Mouse (Mus musculus) granulocyte monocyte progenitor cell, adult 5-6 weeks (primary cell): Measurements from ENCODE around the gene Dph1. TPM values are rescaled to one million over a fixed set of nuclear protein-coding genes. Genes with fewer than 3 reads are reported as not detected.

Source experiments
- ATAC-seq: replicated peaks from 2 replicates; pipeline ENCODE4 v1.8.0; 2016; ENCODE audit warnings: mild to moderate bottlenecking, moderate TSS enrichment, inconsistent platforms; ENCODE audit not compliant: poor library complexity, severe bottlenecking
- total RNA-seq, 2 experiments: library from RNA; stranded (forward) in 1 of 2; stranded (reverse) in 1 of 2; fragments of 200-712, 200-1000 nt in 1 of 2; fragments of >200 nt in 1 of 2; fragmentation: Nextera tagmentation in 1 of 2; gene quantifications; 2 replicates each; pipeline ENCODE4 v1.2.3; 2014 to 2017

Gene Dph1
- total RNA-seq, 2 experiments from 2014 or later = 7.6 to 10.6 TPM

DNA sequence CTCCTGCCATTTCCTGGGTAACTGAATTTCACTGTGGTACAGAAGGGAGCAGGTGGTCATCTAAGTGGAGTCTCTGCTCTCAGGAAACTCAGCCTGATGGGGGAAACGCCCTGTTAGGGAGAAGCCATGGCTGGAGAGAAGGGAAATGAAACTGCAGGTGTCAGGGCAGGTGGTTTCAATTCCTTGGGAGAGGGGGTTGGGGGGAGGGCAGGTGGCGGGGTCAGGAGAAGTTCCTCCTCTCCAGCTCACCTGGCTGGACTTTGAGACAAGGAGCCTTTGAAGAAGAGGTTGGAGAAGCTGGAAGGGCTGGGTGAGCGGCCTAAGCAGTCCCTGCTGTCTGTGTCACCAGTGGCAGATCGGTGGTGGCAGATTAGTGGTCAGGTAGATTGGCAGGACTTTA, 15.3 kb upstream of the Dph1 start:
- no peak for ATAC-seq

DNA sequence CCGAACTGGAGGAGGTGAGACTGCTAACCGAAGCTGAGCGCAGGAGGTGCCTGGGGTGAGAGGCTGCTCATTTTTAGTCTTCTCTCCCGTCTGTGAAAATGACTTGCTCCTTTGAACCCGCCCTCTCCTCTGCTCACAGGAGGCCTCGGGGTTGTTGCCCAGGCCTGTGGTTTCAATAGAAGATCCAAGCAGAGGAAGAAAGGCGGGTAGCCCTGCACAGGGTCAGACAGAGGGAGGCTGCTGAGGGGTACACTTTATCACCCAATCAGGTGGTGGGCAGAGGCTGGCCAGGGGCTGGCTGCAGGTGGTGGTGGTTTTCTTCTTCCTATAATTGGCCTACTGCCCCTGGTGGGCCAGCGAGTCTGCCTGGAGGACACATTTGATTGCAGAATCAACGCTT, 13.4 kb upstream of the Dph1 start:
- peak; percentile 33; the same call in 1 of the 2 replicates for ATAC-seq

DNA sequence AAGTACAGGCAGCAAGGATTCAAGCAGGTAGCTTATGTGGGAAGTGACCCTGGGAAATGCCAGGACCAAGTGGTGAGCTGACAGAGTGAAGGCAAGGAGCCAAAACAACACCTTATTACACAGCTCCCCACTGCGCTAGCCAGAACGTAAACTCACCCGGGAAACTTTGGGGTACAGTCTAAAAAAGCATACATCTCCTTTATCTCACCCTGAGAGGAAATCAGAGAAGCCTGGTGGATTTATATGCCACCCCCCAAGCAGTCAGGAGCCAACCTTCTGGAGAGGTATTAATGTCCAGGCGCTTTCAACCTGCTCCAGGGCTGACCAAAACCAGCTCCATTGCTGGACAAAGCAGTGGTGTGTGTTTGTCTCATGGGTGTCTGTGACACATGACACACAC, 12.9 kb upstream of the Dph1 start:
- ATAC-seq = no peak

DNA sequence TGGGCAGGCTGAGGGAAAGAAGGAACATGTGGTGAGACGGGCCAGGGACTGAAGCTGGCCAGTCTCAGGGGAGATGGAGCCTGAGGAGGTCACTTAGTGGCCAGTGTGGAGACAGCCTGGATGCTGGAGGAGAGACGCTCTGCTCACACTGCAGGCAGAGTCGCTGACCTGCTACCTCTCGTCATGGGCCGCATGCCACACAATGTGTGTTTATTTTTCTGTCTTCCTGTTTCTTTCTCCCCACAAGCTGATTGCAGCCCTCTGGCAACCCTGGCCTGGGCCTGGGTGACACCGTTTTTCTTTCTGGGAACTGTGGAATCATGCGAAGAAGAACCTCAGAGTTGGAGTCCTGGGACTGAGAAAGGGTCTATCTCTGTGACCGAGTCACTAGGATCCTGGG, 10.7 kb upstream of the Dph1 start:
- no peak for ATAC-seq

GRCm38 (mm10) chr11:75200935-75201334, 9.9 kb upstream of the Dph1 start:
- no peak for ATAC-seq

DNA sequence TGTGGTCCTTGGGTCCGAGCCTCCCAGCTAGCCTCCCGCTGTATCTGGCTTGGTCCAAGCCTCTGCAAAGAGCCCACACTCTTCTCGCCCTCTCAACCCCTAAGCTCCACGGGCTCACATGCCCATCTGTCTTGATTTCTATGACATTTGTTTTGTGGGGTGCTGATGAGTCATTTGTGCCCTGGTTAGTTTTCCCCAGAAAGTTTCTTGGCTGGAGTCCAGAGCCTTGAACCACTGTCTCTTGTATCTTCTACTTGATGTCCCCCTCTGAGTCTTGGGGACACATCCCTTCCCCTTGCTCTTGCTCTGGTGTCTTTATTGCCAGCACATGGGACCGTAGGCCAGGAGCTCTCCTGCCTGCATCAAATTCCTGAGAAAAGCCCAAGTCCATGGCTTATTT, 8.9 kb upstream of the Dph1 start:
- no peak for ATAC-seq

GRCm38 (mm10) chr11:75198792-75199191, 7.8 kb upstream of the Dph1 start:
- no peak for ATAC-seq

DNA sequence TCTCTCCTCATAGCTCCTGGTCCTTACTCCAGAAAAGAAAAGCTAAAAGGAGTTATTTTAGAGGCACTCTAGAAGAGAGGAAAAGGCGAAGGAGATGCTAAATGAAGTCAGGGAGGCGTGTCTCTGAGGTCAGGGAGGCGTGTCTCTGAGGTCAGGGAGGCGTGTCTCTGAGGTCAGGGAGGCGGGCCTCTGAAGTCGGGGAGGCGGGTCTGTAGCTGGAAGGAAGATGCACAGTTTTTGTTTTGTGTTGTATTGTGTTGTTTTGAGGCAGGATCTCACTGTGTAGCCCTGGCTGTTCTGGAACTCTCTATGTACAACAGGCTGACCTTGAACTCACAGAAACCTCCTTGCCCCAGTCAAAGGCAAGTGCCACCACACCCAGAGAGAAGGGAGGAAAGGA, 6.9 kb upstream of the Dph1 start:
- ATAC-seq = 0 out of 2 replicates have a peak, but pooled peaks have one; percentile 23

- no peak for ATAC-seq
Measured at GRCm38 (mm10) chr11:75196131-75196530, 5.1 kb upstream of the Dph1 start.

- ATAC-seq = peak; percentile 26
Measured at GRCm38 (mm10) chr11:75194850-75195461, 3.9 kb upstream of the Dph1 start.

DNA sequence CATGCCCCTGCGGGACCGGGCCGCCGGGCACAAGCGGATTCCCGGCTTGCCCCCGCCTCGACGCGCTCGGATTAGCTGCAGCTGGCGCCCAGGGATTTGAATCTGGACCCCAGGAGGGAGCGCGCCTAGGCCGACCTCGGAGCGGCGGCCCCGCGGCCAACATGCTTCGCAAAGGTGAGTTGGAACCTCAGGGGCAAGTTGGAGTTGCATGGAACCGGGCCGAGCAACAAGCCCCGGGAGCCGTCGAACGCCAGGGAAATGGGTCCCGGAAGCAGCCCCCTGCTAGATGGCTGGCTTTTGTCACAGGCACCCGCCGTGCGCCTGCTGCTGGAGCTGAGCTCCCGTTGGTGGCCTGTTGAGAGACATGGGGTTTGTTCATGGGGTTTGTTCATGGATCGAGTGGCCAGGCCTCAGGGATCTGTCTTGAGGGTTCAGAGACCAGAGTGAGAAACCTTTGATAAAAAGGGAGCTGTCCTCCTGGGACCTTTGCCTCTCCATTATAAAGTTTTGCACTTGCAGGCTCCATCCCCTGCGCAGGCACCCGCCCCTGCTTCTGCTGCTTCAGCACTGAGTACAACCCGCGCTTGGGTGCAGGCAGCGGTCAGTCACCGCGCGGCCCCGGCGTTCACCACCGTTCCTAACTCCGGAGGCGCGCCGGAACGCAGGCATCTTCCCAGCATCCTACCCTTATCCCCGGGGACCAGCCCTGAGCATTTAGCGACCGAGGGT, 3.2 kb upstream of the Dph1 start:
- no peak for ATAC-seq

GRCm38 (mm10) chr11:75193256-75194071, 2.4 kb upstream of the Dph1 start, which contains the start of gene Rtn4rl1:
Gene Rtn4rl1, plus strand, starts transcription at chr11:75193783.
- no peak for ATAC-seq

GRCm38 (mm10) chr11:75192336-75193214, 1.5 kb upstream of the Dph1 start:
- peak; percentile 43 for ATAC-seq

GRCm38 (mm10) chr11:75191841-75192240, 800 bp upstream of the Dph1 start:
- no peak for ATAC-seq

GRCm38 (mm10) chr11:75190371-75190724, 693 bp downstream of the Dph1 start:
- peak; percentile 79 for ATAC-seq

DNA sequence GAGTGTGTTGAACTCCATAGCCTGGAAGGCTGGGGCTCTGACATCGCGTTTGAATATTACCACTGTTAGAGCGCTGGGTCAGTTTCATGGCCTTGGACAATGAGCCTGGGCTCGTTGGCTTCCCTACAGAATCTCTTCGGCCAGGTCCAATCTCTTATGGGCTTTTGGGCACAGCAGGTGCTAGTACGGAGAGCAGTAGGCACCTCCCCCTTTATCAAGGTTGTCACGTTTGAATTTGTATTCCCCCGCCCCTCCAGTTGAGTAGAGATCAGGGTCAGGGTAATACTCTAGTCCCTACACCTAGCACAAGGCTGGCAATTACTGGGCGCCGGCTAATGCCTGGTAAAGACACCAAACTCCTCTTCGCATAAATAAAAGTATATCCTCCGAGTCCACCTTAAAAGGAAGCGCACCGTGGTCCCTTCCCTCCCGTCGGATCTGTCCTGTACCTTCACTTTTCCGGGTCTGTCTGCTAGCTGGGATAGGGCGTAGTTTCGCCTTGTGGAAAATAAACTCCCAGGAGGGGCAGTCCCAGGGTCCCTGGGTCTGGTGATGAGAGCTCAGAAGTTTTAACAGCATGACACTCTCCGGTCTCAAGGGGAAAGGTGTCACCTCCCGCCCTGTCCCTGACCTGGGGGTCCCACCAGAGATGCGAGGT, 1.2 kb downstream of the Dph1 start:
- peak; percentile 14 for ATAC-seq

DNA sequence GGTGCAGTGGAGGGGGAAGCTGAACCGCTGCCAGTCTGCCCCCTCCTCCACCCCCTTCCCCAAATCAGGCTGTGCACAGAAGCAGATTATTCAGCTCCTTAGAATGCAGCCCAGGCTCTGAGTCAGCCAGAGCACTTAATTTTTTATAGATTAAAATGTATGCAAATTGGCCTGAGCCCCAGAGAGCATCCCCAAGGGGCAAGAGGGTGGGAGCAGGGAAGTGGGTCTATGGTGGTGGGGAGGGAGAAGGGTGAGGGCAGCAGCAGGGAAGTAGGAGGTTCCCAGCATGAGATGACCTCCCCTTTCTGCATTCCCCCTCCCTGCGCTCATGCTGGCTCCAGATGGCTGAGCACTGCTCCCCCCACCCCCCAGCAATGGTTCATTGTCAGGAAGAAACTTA, 6.1 kb downstream of the Dph1 start:
- no peak for ATAC-seq

DNA sequence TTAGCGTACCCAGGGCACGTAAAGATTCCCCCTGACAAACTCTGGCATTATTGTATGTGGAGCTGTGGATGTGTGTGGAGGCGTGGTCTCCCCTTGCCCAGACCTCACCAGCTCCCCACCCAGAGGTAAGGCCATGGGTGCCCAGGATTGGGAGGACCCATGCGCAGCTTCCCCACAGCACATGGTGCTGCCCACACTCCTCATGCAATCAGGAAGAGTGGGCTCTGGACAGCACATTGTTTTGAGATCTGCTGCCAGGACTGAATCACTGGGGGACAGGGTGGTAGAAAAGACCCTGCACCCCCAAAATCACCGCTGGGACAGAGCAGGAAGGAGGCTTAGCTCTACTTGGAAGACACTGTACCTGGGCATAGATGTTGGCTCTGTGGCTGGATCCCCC, 6.5 kb downstream of the Dph1 start:
- no peak for ATAC-seq

GRCm38 (mm10) chr11:75183917-75184570, 7.0 kb downstream of the Dph1 start:
- no peak for ATAC-seq
